Mouse (Mus musculus) forebrain, embryonic 16.5 days (tissue): ENCODE measurements around the gene Tnnt1. TPM values are rescaled to one million over a fixed set of nuclear protein-coding genes. Genes with fewer than 3 reads are reported as not detected.

Source experiments
- ATAC-seq: fragments of 200-750 bp; cut with Nextera tagmentation; 2 replicates; pipeline ENCODE4 v1.8.0; 2017; ENCODE audit warnings: mild to moderate bottlenecking, moderate library complexity
- H3K27ac ChIP-seq: fragments of 300-500 bp; sonication (generic); 2 replicates; pipeline ENCODE4 v1.5.1; 2014; ENCODE audit warnings: low read length, control low read depth
- H3K27me3 ChIP-seq: fragments of 300-500 bp; sonication (generic); replicated peaks from 2 replicates; pipeline ENCODE4 v1.6.1; 2014; ENCODE audit warnings: low read length; ENCODE audit not compliant: control insufficient read depth, insufficient read depth
- H3K36me3 ChIP-seq: fragments of 300-500 bp; sonication (generic); 2 replicates; pipeline ENCODE4 v1.6.1; 2014; ENCODE audit not compliant: control insufficient read depth, insufficient read depth
- H3K4me1 ChIP-seq: fragments of 300-500 bp; sonication (generic); replicated peaks from 2 replicates; pipeline ENCODE4 v1.6.1; 2014; ENCODE audit warnings: low read length; ENCODE audit not compliant: control insufficient read depth, insufficient read depth
- H3K4me2 ChIP-seq: fragments of 300-500 bp; sonication (generic); 2 replicates; pipeline ENCODE4 v1.6.1; 2014; ENCODE audit warnings: mild to moderate bottlenecking, low read length, control low read depth
- H3K4me3 ChIP-seq: fragments of 300-500 bp; sonication (generic); replicated peaks from 2 replicates; pipeline ENCODE4 v1.5.1; 2014; ENCODE audit warnings: mild to moderate bottlenecking, low read length, control low read depth
- H3K9ac ChIP-seq: fragments of 300-500 bp; sonication (generic); replicated peaks from 2 replicates; pipeline ENCODE4 v1.6.1; 2014; ENCODE audit warnings: low read depth, low read length, control low read depth
- H3K9me3 ChIP-seq: fragments of 300-500 bp; sonication (generic); 2 replicates; pipeline ENCODE4 v1.6.1; 2016; ENCODE audit warnings: low read length; ENCODE audit not compliant: control insufficient read depth
- WGBS: fragments of 180-500 bp; shearing (Covaris S2); extraction: QIAGEN DNeasy Blood & Tissue Kit; methylation state at CpG from one replicate; pipeline ENCODE4 v1.1.7; 2014; 5-methylcytosine and 5-hydroxymethylcytosine counted together
- polyA plus RNA-seq: library from polyadenylated mRNA; unstranded; fragments of >200 nt; fragmentation: Nextera tagmentation; extraction: Ambion mirVana; gene quantifications from 2 replicates; pipeline ENCODE4 v1.2.1, GENCODE M21; 2015

The Tnnt1 gene
- 2.1 and 2.6 TPM in 2 replicates for polyA plus RNA-seq

DNA sequence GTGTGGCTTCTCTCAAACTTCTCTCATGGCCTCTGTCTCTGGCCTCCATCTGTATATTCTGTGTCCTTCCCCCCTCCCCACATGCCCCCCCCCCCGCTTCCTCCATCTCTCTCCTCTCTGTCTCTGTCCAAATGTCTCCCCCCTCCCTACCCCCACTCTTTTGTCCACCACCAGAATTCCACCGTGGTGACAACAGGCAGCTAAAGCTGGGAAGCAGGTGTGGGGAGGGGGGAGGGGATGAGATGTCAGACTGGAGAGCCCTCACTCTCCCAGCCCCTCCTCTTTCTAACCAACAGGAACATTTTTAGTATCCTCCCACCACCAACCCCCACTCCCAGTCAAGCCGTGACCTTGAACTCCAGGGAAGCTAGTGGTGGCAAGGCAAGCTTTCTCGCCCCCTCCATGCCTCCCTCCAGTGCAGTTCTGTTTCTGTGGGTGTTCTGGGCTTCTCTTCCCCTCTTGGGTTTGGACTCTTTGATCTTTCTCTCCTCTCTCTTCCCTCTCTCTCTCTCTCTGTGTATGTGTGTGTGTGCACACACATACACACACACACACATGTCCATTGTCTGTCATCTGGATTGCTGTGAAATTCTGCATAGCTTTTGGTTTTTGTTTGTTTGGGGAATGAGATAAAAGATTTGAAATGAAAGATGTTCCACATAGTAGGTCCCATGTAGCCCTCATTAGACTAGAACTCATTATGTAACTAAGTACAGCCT, at the start of gene Tnnt1:
TSS of gene Tnnt1 (minus strand) at position 51 of the 719 bp plus-strand sequence.
- WGBS: 19% methylated on average over 3 of the region's 4 CpGs
- Histone ChIP-seq H3K4me3 (no peak within 1 kb of the TSS), H3K27me3 (0 out of 2 replicates have a peak, but pooled peaks cover 4% of the 10 kb centered on the region), H3K9me3 (no peaks in the 10 kb centered on the region), H3K27ac (no peak within 1 kb of the TSS), H3K4me2 (no peak within 1 kb of the TSS), H3K36me3 (no peaks in the 10 kb centered on the region), H3K4me1 (peaks cover 6% of the 10 kb centered on the region), H3K9ac (no peak within 1 kb of the TSS)
- ATAC-seq: no peak

DNA sequence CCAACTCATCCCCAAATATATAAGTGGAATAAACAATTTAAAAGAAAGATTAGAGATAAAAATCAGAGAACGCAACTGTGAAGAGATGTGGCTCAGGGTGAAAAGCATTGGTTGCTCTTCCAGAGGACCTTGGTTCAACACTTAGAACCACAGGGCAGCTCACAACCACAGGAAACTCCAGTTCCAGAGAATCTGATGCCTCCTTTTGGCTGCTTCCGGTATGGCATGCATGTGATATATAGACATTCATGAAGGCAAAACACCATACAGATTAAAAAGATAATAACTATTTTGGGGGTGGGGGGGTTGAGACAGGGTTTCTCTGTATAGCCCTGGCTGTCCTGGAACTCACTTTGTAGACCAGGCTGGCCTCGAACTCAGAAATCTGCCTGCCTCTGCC, 46.5 kb upstream of the Tnnt1 start:
- H3K4me3 ChIP-seq: no peak overlapping the region
- no peak overlapping the region for H3K4me2 ChIP-seq
- no peaks in the 10 kb centered on the region for H3K36me3 ChIP-seq
- ATAC-seq: no peak
- no peak overlapping the region for H3K27ac ChIP-seq
- no peaks in the 10 kb centered on the region for H3K9me3 ChIP-seq
- no peak overlapping the region for H3K9ac ChIP-seq
- H3K4me1 ChIP-seq: no peaks in the 10 kb centered on the region
- H3K27me3 ChIP-seq: no peaks in the 10 kb centered on the region
- 93% methylated on average over 3 of the region's 3 CpGs for WGBS

DNA sequence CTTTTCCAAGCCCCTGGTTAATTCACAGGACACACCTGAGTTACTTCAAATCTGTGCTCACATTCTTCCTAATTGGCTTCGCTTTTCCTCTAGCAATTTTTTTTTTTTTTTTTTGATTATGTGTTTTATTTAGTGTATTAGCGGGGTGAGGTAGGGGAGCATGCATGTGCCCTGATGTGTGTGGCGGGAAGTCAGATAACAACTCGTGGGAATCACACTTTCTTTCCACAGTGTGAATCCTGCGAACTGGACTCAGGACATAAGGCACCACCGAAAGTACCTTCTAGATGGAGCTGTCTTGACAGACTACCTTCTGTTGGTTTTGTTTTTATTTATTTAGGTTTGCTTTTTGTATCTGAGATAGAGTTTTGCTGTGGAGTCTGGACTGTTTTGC, 41.0 kb upstream of the Tnnt1 start:
- H3K9ac ChIP-seq: no peak overlapping the region

DNA sequence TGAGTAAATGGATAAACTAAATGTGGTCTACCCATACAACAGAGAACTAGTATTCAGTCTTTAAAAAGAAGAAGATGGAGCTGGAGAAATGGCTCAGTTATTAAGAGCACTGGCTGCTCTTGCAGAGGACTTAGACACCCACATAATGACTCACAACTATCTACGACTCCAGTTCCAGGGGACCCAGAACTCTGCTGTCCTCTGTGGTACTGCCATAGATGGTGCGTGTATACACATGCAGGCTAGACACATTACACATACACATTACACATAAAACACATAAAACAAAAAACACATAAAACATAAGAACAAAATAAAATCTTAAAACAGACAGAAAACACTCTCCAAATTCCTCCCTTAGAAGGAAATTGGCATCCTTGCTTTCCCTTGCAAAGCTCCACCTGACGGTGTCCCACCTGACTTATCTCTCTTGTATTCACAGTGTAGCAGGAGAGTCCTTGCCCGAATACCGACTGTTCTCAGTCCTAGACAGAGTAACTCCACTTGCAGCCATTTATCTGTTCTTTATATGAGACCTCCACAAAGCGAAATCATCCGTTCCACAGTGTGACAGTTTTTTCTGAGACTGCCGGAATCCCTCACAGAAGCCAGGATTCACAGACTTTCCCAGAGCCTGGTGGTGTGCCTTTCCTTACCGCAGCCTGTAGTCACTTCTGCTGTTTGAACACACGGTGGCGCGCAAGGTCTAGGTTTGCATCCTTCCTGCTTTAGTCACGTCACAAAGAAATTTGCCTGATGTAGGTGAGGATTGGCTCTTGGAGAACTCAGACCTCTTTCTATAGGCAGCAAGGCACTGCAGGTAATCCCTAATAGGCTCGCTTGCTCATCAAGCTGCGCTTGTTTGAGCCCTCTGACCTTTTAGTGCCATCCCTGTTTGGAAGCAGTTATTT, 40.3 kb upstream of the Tnnt1 start:
- no peaks in the 10 kb centered on the region for H3K9me3 ChIP-seq
- H3K9ac ChIP-seq: no peak overlapping the region; the same call in 1 of the 2 replicates
- H3K4me1 ChIP-seq: no peaks in the 10 kb centered on the region
- no peak overlapping the region for H3K27ac ChIP-seq
- WGBS: 24% methylated on average over 15 of the region's 15 CpGs
- H3K36me3 ChIP-seq: no peaks in the 10 kb centered on the region
- H3K4me2 ChIP-seq: peak overlapping the region; percentile 40
- peaks cover 2% of the 10 kb centered on the region; the same call in 1 of the 2 replicates for H3K27me3 ChIP-seq
- H3K4me3 ChIP-seq: no peak overlapping the region; the same call in 1 of the 2 replicates
- ATAC-seq: peak; percentile 95

More for the DNA sequence above, 41.0 kb upstream of the Tnnt1 start:
- Histone ChIP-seq H3K27ac (no peak overlapping the region), H3K4me2 (peak overlapping the region; percentile 40), H3K4me3 (no peak overlapping the region; the same call in 1 of the 2 replicates), H3K4me1 (no peaks in the 10 kb centered on the region), H3K27me3 (peaks cover 2% of the 10 kb centered on the region; the same call in 1 of the 2 replicates), H3K36me3 (no peaks in the 10 kb centered on the region), H3K9me3 (no peaks in the 10 kb centered on the region)
- ATAC-seq: peak; percentile 35
- 68% methylated on average over 6 of the region's 6 CpGs for WGBS

DNA sequence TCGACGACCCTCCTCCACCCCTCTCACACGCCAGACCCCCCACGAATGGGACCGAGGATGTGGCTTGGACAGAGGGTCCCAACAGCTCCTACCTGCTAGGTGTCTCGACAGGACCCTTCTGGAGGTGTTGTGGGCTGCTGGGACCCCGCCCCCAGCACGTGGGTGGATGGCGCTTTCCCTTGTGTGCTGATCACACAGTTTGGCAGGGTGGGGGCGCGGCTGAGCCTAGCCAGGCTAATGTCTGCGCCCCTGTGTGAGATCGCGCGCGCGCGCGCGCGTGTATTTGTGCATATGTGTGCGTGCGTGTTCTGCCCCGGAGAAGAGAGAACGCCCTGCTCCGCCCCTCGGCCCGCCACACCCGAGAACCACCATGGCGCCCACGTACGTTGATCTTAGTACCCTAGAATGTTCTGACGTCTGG, 31.0 kb upstream of the Tnnt1 start, which contains the start of gene Syt5:
TSS of gene Syt5 (minus strand) at position 321 of the 421 bp plus-strand sequence.
- peaks cover 12% of the 10 kb centered on the region for H3K4me1 ChIP-seq
- H3K36me3 ChIP-seq: no peaks in the 10 kb centered on the region
- H3K4me3 ChIP-seq: peak within 1 kb of the TSS; percentile 55
- no peaks in the 10 kb centered on the region for H3K9me3 ChIP-seq
- no peaks in the 10 kb centered on the region for H3K27me3 ChIP-seq
- peak within 1 kb of the TSS; percentile 77 for H3K9ac ChIP-seq
- WGBS: 4% methylated on average over 33 of the region's 33 CpGs
- H3K4me2 ChIP-seq: peak within 1 kb of the TSS; percentile 81
- H3K27ac ChIP-seq: peak within 1 kb of the TSS; percentile 91
- ATAC-seq: peak; percentile 81

DNA sequence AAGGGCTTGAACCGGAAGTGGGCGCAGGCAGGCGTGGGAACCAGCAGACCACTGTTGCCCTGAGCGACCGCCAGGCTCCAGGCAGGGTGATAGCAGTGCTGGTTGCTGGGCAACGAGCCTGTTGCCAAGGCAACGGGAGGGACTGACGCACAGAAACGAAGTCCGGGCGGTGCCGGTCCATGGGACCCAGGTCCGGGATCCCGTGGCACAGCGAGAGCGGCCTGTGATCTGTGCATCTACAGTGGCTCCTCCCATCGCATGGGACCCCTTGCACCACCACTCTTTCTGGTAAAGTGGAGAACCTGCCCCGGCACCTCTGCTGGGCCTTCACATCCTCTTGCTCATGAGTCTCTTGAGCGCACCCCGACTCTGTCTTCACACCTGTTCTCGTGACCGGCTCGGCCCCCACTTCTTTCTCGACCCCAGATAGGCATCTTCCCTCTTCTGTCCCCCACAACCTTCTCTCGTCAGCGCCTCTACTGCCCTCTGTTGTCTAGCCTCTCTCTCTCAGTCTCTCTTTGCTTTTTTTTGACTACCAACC, 30.5 kb upstream of the Tnnt1 start:
- Histone ChIP-seq H3K4me1 (peaks cover 12% of the 10 kb centered on the region), H3K9me3 (no peaks in the 10 kb centered on the region), H3K4me2 (peak overlapping the region; percentile 81), H3K27me3 (no peaks in the 10 kb centered on the region), H3K27ac (peak overlapping the region; percentile 91), H3K4me3 (peak overlapping the region; percentile 55), H3K9ac (peak overlapping the region; percentile 77), H3K36me3 (peaks cover 5% of the 10 kb centered on the region; the same call in 1 of the 2 replicates)
- WGBS: under 1% methylated on average over 26 of the region's 26 CpGs
- peak; percentile 85 for ATAC-seq

DNA sequence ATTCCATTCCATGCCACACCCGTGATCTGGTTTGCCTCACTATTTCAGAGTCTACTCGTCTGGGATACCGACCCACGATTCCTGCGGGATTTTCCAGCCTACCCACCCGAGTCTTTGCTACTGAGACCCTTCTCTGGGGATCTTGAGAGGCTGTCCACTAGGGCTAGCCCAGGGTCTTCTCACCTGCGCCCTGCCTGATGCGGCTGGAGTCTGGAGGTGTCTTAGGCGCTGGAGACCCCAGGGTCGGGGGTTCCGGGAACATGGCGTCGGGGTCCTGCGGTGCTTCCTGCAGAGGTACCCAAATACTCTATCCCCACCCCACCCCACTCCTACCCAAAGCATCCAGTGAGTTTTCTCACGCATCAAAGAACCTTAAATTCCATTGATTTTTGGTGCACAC, 29.9 kb upstream of the Tnnt1 start:
- ATAC-seq: peak; percentile 32; the same call in 1 of the 2 replicates
- Histone ChIP-seq H3K4me2 (peak overlapping the region; percentile 81), H3K4me3 (peak overlapping the region; percentile 55), H3K9me3 (no peaks in the 10 kb centered on the region), H3K27ac (peak overlapping the region; percentile 91), H3K9ac (peak overlapping the region; percentile 77), H3K36me3 (peaks cover 6% of the 10 kb centered on the region; the same call in 1 of the 2 replicates), H3K4me1 (peaks cover 12% of the 10 kb centered on the region), H3K27me3 (no peaks in the 10 kb centered on the region)
- WGBS: 66% methylated on average over 15 of the region's 15 CpGs

DNA sequence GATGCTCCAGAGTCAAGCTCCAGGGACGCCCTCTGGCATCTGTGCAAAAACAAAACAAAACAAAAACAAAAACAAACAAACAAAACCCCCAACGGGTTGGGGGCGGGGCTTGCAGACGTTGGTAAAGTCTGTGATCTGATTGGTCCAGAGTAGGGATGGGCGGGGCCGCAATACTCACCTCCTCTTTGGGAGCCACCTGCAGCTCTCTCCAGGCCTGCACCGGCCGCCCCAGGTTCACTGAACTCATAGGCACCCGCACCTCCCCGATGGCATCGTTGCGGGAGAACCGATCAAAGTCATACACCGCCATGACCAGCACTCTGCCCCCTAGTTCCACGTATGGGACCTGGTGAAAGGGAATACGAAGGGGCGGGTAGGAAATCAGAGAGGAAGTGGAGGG, 25.8 kb upstream of the Tnnt1 start:
- Histone ChIP-seq H3K27ac (no peak overlapping the region), H3K36me3 (peaks cover 6% of the 10 kb centered on the region; the same call in 1 of the 2 replicates), H3K27me3 (no peaks in the 10 kb centered on the region), H3K4me1 (peaks cover 10% of the 10 kb centered on the region), H3K4me3 (no peak overlapping the region), H3K9me3 (no peaks in the 10 kb centered on the region), H3K9ac (no peak overlapping the region), H3K4me2 (no peak overlapping the region)
- 44% methylated on average over 17 of the region's 17 CpGs for WGBS
- no peak for ATAC-seq
